Mouse (Mus musculus) thymus, postnatal 25 days (tissue): ENCODE measurements around the gene Slc17a5.
"Not testable (repeated sequence)": the region's sequence is repeated elsewhere in the genome, so short reads cannot be mapped to it uniquely, and the experiment has no call there.

Source experiments
- DNase-seq: peaks from one replicate; pipeline ENCODE4 v3.0.0; 2022

Slc17a5 gene

DNA sequence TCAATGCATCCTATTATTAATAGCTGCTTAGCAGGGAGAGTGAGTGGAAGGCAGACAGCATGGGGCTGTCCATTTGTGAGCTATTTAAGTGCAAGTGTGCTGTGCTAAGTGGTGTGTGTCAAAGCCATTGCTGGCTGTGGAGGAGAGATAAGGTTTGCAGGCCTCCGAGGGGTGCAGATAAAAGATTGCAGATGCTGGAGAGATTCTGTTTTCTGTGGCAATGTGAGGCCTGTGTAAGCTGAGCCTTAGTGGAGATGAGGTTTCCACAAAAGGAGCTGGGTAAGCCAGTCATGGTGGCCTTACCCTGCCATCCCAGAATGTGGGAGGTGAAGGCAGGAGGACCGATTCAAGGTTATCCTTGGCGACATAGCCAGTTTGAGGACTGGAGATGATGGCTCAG is 71.7 kb downstream of the Slc17a5 start:
- DNase-seq, result no peak

DNA sequence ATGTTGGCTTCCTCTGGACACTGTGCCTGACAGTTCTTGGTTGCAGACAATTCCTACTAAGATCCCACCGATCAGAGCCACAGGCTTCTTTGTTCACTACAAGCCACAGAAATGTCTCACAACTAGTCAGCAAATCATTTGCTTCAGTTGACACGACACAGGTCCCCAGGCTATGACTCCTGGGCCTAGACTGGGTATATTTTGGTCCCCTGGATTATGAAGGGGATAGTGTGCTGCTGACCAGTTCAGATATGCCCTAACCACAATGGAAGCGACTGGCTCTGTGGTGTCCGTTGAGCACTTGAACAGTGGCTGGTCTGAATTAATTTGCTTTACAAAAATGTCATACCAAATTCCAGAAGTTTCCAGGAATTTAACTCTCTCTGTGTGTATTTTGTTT is 73.2 kb downstream of the Slc17a5 start:
- DNase-seq, result no peak

DNA sequence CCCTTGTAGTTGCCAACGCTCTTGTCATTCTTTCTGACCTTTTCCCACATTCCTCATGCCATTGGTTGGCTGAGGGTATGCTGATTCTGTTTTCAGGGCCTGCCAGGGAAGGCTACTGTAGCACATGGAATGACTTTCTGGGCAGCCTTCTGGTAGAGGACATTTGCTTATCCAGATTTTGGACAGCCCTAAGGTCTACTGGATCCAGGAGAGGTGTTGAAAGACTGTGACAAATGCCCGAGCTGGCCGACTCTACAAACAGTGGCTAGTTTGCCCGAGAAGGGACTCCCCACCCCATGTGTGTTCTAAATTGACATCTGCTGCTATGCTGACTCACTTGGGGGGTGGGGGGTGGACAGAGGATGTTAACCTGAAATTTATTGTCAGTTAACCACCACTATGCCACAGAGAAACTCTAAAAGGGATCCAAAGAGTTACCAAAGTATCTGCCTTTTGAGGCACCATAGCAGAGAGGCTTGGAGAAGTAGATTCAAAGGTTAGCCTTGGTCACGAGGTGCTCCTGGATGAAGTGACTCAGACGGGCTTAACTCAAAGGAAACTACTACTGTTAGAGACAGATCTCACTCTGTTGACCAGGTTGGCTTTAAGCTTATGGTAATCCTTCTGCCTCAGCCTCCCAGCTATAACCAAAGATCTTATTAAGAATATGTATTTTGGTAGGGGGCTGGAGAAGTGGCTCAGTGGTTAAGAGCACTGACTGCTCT is 73.9 kb downstream of the Slc17a5 start:
- no peak for DNase-seq

DNA sequence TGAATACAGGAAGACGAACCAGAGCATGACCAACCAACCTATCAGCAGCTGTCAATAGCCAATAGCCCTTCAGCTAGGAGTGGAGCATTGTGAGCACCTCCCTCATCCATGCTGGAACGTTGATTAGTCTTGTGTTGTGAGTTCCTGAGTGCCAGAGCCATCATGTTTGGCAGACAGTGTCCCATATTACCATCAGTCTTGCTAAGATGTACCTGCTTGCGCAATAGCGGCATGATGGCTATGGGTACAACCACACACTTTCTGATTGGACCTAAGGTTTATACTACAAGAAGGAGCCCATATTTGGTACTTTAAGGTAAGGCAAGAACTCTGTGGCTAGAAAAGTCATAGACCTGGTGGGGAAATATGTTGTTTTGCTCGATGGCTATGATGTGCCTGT is 76.1 kb downstream of the Slc17a5 start:
- no peak for DNase-seq

DNA sequence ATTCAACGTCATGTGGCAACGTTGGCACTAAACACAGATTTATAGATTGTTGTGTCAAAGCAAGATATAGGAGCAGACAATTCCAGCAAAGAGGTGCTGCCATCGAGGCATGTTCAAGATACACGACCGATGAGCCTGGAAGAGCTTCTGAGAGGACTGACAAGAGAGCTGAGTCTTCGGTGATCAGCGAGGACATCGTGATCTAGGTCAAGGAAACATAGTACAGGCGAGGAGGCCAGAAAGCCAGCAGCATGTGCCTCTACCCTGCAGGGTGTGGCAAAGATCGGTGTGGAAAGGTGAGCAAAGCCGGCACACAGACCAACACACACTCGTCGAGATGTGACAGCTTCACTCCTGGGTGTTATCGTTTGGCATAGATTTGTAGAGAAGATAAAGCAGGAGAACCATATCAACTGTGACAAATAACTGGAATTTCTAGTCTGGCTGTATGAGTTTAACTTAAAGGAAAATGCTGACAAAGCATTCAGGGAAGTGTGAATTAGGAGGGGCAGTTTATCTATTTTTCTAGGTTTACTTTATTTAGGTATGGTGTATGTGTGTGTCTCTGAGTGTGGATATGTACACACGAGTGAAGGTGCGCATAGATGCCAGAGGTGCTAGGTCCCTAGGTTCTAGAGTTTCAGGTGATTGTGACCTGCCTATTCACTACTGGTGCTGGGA is 79.6 kb downstream of the Slc17a5 start:
- DNase-seq, result no peak

DNA sequence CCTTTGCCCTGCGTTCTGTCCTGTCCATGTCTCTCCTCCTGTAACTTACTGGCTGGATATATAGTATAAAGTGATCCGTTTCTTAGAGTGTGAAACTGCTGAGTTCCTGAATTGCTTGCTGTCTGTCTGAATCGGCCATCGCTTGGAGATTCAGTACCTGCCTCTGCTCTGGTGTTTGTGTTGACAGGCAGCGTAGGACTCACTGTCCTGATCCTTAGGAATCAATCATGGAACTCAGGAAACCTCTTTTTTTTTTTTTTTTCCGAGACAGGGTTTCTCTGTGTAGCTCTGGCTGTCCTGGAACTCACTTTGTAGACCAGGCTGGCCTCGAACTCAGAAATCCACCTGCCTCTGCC is 81.1 kb downstream of the Slc17a5 start:
- DNase-seq, result no peak

DNA sequence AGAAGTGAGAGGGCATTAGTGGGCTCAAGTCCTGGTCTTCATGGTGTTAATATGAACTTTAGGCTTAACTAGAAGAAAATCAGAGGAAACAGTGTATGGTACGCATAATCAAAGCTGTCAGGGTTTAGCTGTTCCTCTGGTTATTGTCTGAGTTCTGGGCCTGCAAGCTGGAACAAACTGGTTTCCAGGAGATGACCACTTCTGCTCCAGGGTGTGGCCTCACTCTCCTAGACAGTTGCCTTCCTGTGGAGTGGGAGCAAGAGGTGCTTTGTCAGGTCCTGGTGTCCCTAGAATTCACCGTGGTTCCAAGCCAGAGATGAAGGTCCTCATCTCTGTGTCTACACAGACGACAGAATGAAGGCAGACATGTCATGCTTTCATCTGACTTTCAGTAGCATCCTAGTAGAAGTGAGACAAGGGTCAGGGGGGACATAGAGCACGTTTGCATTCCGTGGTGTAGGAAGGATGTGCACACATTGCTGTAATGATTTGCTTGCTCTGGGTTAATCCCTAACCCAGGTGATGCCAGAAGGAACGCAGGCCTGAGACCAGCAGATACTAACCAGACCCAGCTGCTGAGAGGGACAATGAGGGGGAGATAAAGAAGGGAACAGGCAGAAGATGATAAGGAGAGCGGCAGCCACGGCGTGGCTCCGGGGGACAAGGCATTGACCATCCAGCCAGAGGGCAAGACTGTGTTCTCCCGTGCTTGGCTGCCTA is 81.7 kb downstream of the Slc17a5 start:
- no peak for DNase-seq

DNA sequence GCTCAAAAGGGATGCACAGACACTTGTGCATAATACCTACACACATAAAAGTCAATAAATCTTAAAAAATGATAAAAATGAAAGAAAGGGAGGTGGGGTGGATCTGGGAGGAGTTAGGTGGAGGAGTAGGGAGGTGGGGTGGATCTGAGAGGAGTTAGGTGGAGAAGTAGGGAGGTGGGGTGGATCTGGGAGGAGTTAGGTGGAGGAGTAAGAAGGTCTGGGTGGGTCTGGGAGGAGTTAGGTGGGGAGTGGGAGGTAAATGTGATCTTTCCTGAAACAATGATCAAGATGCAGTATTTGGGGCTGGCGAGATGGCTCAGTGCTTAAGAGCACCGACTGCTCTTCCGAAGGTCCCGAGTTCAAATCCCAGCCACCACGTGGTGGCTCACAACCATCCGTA is 82.6 kb downstream of the Slc17a5 start:
- no peak for DNase-seq

DNA sequence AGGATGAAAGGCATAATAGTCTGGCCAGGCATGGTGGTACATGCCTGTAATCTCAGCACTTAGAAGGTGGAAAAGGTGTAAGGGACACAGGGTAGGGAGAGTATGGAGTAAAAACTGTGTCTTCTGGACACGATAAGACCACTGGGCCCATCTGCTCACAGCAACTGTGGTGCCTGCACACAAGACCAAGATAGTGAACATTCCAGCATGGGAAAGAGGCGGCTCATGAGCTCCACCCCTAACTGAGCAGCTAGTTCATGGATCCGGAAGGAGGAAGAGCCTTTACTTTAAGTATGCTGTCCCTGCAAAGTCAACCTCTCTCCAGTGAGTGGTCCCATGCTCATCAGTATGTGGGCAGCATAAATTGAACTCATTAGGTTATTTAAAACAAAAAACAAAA is 83.2 kb downstream of the Slc17a5 start:
- DNase-seq, result no peak

DNA sequence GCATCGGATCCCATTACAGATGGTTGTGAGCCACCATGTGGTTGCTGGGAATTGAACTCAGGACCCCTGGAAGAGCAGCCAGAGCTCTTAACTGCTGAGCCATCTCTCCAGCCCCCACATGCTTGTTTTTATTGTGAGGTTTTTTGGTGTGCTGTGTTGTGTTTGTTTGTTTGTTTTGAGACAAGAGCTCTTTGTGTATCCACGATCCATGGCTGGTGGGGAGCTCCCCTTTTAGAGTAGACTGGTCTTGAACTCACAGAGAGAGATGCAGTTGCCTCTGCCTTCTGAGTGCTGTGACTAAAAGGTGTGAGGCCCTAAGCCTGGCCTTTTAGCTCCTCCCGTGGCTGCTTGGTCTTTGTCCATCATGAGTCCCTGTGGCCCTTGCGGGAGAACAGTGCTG is 83.7 kb downstream of the Slc17a5 start:
- no peak for DNase-seq

DNA sequence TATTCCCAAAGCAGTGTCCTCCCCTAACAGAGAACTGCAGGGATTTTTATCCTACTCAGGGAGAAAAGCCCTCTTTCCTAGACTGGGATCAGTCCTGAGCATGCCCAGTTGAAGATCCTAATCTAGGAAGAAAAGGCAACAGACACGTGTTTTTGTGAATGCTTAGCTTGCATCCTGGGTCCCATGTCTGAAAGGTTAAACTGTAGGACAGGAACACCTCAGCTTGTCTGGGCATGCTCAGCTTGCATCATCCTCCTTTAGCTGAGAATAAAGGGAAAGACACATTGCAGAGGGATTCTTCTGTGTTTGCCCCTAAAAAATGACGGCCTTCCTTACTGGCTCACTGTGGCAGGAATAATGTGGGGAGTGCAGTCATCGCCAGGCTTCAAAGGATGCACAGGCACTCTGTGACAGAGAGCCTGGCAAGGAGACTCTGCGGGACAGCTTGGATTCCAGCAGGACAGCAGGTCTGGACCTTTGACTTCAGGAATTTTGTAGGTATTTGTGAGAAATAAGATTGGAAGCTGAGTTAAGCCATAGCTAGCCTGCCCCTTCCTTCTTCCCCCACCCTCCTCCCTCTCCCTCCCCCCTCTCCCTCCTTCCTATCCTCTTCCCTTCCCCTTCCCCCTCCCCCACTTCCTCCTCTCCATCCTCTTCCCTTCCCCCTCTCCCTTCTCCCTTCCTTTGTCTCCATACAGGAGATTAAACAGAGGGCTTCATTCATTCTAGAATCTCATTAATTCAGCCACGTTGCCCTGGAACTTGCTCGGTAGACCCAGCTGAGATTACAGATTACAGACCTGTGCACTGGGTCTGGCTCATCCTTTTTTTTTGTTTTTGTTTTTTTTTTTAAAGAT is 84.4 kb downstream of the Slc17a5 start:
- no peak for DNase-seq

DNA sequence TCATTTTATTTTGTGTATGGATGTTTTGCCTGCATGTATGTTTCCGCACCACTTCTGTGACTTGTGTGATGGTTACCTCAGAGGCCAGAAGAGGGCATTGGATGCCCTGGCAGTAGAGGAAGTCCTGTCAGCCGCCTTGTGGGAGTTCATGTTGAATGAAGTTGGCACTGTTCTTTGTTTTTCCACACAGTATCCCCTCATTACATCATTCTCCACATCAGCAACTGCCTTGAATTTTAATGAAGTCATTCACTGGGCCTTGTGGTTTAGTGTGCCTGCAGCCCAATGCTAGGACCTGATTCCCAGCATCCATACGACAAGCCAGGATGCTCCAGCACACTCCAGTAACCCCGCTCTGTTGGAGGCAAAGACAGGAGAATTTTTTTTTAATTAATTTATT is 86.6 kb downstream of the Slc17a5 start:
- no peak for DNase-seq

DNA sequence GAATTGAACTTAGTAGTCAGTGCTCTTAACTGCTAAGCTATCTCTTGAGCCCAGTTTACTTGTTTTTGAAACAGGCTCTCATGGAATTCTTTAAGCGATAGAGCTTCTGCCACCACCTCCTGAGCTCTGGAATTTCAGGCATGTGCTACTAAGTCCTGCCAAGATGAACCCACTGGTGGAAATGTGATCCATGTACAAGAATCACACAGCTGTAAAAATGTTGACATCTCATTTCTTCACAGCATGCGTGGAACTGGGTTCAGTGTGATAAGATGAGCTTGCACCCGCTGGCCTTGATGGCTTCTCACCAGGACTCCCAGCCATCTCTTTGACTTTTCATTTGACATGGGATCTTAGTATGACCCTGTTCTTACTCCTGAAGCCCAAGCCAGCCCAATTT is 87.5 kb downstream of the Slc17a5 start:
- DNase-seq, result no peak

DNA sequence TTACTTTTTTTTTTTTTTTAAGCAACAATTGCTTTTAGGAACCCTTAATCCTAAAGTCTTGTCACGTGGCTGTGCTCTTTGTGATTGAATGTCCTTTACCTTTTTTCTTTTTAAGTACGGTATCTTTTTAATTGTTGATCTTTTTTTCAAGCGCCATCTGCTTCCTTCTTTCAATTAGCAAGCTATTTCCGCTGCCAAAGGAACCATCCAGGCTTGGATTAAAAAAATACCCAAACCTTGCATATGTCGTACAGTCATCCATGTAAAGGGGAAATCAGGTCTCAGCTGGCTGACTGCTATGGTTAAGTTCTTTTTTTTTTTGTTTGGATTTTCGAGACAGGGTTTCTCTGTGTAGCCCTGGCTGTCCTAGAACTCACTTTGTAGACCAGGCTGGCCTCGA is 94.7 kb downstream of the Slc17a5 start:
- DNase-seq, result no peak

DNA sequence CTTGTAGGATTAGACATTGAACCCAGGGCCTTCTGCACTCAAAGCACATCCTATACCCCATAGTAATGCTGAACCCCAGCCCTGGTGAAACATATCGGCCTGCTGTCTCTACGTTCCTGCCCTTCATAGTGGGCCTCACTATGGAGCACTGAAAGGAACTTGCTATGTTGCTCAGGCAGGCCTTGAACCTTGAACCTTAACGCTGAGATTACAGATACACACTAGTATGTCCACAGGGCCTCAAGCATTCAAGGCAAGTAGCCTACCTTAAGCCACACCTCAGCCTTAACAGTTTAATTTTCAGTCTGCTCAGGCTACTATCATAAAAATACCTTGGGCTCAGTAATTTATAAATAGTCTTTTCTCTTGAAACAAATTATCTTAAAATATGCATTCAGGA is 95.6 kb downstream of the Slc17a5 start:
- no peak for DNase-seq

DNA sequence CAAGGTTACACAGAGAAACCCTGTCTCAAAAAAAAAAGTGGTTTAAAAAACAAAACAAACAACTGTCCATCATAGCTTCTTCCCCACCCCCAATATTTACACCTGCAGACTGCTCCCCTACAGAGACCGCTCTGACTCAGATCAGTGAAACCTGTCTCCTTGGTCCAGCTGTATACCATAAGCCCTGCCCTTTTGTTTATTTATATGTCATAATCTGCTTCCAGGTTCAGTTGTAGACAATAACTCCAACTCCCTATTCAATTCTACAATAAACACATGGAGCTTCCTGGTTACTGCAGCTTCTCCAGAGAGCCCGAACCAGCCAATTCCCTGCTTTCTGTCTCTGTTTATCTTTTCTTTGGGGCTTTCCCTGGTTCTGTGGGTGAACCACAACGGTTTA is 96.7 kb downstream of the Slc17a5 start:
- DNase-seq, result no peak

DNA sequence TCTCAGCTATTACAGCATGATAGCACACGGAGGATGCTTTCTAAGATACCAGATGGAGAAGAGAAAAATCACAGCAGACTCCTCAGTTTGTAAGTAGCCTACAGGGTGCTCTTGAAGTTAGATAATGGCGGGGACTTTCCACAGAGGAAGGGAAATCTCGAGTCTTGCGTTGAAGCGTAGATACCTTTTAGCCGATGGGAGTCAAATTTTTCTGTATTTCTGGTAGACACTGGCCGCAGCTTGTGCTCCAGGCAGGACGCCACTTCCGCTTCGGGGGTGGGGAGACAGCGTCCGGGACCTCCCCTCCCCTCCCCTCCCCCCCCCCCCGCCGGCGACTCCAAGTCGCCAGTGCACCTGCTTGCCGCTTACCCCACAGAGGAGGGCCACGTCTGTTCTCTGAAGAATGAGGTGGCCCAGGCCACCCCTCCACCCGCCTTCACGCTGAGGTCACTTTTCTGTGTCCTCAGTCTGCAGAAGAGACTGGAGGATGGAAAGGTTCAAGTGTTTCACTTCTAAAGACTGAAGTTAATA is 98.9 kb downstream of the Slc17a5 start, which contains the start of gene Eef1a1:
TSS of gene Eef1a1 (minus strand) at position 262 of the 531 bp plus-strand sequence.
- peak; percentile 61 for DNase-seq

DNA sequence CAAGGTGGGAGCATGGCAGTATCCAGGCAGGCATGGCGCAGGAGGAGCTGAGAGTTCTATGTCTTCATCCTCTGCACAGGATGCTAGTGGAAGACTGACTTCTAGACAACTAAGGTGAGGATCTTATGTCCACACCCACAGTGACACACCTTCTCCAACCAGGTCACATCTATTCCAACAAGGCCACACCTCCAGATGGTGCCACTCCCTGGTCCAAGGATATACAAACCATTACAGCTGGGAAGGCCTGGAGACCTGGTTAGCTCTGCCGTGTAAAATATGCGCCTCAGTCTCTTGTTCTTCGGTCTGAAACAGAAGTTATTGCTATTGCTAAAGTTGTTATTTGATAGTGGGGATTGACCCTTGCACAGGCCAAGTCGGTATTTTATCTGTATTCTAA is 99.8 kb downstream of the Slc17a5 start:
- not testable (repeated sequence) for DNase-seq
